Mouse (Mus musculus): ENCODE measurements around the gene Gm20388. TPM values are rescaled to one million over a fixed set of nuclear protein-coding genes. Genes with fewer than 3 reads are reported as not detected.

Gm20388 gene
- polyA plus RNA-seq, 1 experiment from 2014 or later = 2.5 TPM

DNA sequence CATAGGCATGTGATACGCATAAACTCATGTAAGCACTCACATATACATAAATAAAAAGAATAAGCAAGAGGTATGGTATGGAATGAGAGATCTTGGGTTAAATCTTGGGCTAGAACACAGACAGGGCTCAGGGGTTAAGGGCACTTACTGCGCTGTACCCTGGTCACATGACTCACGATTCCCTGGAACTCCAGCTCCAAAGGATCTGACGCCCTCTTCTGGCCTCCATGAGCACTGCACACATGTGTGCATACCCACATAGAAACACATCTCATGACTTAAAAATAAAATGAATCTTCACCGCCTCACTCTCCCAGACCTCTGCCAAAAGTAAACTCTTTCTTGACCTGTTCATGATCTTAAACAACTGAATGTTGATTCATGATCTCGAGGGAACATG is 1587.0 kb downstream of the Gm20388 start:
- Histone ChIP-seq H3K9me3 (replicated peaks) (no peaks in the 10 kb centered on the region), H3K36me3 (no peaks in the 10 kb centered on the region), H3K27me3 (ENCODE audit: low read depth, poor library complexity, severe bottlenecking) (peaks cover 25% of the 10 kb centered on the region), H3K27ac (peak overlapping the region; percentile 46; the same call in 1 of the 2 replicates), H3K4me3 (no peak overlapping the region), H3K4me1 (peaks cover 54% of the 10 kb centered on the region)
- DNase-seq (ENCODE audit: low spot score) = no peak
- WGBS = 91% methylated on average over 6 of the region's 6 CpGs

DNA sequence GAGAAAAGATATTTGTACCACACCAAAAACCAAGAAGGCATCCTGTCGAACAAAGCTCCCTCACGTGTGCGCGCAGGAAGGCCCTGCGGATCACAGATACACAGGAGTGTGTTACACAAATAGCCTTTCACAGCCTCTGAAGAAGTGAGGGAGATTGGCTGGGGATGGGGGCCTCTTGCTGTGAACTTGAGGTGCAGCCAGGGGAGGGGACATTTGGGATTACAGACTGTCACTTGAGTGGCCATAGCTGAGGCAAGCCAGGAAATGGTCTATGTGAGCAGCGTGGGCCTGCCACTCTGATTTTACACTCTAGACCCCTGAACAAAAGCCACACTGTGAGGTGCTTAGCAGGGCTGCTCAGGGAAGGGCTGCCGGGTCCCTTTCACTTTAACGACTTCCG is 1601.1 kb downstream of the Gm20388 start:
- Histone ChIP-seq H3K36me3 (no peaks in the 10 kb centered on the region), H3K27me3 (ENCODE audit: low read depth, poor library complexity, severe bottlenecking) (peaks cover 65% of the 10 kb centered on the region), H3K4me1 (peaks cover 22% of the 10 kb centered on the region), H3K9me3 (replicated peaks) (no peaks in the 10 kb centered on the region), H3K4me3 (no peak overlapping the region), H3K27ac (peak overlapping the region; percentile 70)
- WGBS = 60% methylated on average over 9 of the region's 9 CpGs
- no peak for DNase-seq (ENCODE audit: low spot score)

DNA sequence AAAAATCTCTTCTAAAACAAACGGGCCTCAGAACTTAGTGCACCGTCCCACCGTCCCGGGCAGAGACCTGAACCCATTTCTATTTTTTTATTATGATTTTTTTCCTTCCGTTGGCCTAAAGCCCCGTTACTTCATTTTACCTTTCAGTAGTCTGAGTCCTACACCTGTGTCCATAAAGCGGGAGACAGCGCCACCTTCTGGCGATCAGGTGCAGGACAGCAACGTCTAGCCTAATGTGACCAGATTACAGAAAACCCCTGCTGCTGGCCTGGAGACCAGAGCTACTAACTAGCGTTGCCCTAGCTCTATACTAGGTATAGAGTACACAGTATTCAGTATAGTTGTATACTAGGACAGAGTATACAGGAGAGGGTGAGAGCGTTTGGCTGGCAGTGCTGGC is 1602.8 kb downstream of the Gm20388 start:
- 12% methylated on average over 12 of the region's 12 CpGs for WGBS
- Histone ChIP-seq H3K27ac (no peak overlapping the region), H3K4me1 (peaks cover 18% of the 10 kb centered on the region), H3K4me3 (no peak overlapping the region), H3K27me3 (ENCODE audit: low read depth, poor library complexity, severe bottlenecking) (peaks cover 54% of the 10 kb centered on the region), H3K36me3 (no peaks in the 10 kb centered on the region), H3K9me3 (replicated peaks) (no peaks in the 10 kb centered on the region)
- peak; percentile 92 for DNase-seq (ENCODE audit: low spot score)

DNA sequence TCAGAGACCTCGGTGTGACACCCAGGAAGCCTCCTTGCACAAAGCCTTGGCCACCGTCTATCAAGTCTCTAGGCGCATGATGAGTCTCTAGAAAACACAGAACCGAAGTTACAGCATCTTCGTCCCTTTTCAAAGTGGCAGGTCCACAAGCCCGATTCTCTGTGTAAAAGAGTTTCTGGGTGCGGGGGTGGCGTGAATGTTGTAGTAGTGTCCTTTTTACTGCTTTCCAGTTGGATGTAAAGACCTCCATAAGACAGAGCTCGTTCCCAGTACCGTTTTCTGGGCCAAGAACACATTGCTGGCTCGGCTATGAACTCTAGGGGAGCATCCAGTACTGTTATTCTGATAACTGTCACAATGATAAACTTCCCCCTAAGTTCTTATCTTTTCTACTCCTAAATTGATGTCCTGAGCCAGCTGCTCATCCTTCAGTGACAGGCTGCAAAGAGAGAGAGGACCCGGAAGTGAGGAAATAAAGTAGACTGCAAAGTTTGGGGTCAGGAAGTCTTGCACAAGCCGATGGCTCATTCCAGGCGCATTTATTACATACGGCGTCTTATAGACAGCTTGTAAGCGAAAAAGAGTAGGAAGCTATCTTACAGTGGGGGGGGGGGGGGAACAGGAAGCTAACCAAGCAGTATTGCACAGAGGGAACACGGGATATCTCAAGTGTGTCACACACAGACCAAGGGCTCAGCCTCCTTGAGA is 1614.6 kb downstream of the Gm20388 start:
- no peak for DNase-seq (ENCODE audit: low spot score)
- Histone ChIP-seq H3K4me3 (no peak overlapping the region), H3K4me1 (peaks cover 8% of the 10 kb centered on the region), H3K27ac (no peak overlapping the region), H3K27me3 (ENCODE audit: low read depth, poor library complexity, severe bottlenecking) (peaks cover 20% of the 10 kb centered on the region), H3K36me3 (no peaks in the 10 kb centered on the region), H3K9me3 (replicated peaks) (no peaks in the 10 kb centered on the region)
- 81% methylated on average over 18 of the region's 18 CpGs for WGBS

DNA sequence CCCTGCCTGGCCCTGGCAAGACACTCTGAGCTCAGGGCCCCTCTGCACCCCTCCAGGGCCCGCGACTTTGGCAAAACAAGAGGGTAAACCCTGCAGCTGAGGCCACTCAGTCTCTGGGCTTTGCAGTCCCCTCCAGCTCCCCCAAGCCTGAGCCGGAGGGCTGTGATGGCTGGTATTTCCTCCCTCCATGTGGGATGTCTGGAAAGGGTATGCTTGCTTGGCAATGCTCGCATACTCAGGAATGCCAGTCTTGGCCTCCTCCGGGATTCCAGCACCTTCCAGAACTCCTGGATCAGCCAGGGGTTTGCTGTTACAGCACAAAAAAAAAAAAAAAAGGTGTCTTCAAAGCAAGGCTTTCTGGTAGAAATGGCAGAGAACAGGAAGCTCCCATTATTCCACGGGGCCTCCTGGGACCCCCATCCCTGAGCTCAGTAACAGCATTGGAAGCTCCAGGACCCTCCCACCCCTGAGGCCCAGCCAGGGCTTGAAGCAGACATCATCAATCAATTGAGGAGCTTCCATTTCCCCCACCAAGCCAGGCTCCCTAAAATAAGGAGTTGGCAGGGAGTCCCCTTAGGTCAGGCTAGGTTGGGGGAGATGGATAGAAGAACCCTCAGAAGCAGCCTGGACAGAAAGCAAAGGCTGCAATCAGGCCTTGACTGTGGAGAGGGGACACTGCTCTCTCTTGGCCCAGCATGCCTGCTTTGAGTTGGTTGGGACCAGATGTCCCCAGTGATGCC is 1616.3 kb downstream of the Gm20388 start:
- H3K4me1 ChIP-seq = peaks cover 8% of the 10 kb centered on the region
- WGBS = 66% methylated on average over 6 of the region's 6 CpGs
- H3K27me3 ChIP-seq (ENCODE audit: low read depth, poor library complexity, severe bottlenecking) = peaks cover 33% of the 10 kb centered on the region
- no peak overlapping the region for H3K4me3 ChIP-seq
- H3K9me3 ChIP-seq (replicated peaks) = no peaks in the 10 kb centered on the region
- no peak overlapping the region for H3K27ac ChIP-seq
- DNase-seq (ENCODE audit: low spot score) = no peak
- no peaks in the 10 kb centered on the region for H3K36me3 ChIP-seq

DNA sequence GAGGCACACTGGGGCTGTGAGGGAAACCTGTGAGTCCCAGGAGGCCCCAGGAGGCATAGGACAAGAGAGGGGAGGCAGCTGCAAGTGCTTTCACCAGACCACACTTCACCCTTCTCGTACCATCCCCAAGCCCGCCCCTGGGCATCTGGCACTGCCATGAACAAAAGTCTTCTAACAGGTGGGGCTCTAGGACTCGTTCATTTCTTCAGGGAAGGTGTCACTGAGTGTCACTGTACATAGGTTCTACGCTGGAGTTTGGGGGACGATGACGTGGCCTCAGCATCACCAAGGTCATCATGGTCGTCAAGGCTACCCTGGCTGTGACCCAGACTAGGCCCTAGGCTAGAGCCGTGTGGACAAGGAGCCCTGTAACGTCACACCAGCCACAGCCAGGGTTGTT is 1617.1 kb downstream of the Gm20388 start:
- no peak for DNase-seq (ENCODE audit: low spot score)
- no peak overlapping the region for H3K4me3 ChIP-seq
- H3K4me1 ChIP-seq = peaks cover 8% of the 10 kb centered on the region
- H3K27ac ChIP-seq = no peak overlapping the region
- 89% methylated on average over 9 of the region's 9 CpGs for WGBS
- H3K9me3 ChIP-seq (replicated peaks) = no peaks in the 10 kb centered on the region
- H3K27me3 ChIP-seq (ENCODE audit: low read depth, poor library complexity, severe bottlenecking) = peaks cover 33% of the 10 kb centered on the region
- no peaks in the 10 kb centered on the region for H3K36me3 ChIP-seq

DNA sequence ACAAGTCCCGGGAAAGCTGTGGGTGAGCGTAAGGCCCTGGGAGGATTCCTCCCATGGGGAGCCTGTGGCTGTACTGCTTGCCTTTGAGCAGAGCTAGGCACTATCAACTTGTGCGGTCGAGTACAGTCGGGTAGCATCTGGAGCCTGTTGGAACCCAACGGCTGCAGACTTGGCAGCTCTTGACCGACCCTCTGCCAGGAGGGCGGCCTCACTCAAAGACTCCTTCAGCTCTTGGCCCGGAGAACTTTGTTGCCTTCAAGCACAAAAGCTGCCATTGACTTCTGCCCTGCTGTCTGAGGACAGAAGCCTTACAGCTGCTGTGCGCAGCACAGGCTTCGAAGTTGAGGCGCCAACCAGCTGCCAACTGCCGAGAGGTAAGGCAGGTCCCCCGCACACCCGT is 1618.1 kb downstream of the Gm20388 start:
- H3K9me3 ChIP-seq (replicated peaks) = no peaks in the 10 kb centered on the region
- DNase-seq (ENCODE audit: low spot score) = no peak

DNA sequence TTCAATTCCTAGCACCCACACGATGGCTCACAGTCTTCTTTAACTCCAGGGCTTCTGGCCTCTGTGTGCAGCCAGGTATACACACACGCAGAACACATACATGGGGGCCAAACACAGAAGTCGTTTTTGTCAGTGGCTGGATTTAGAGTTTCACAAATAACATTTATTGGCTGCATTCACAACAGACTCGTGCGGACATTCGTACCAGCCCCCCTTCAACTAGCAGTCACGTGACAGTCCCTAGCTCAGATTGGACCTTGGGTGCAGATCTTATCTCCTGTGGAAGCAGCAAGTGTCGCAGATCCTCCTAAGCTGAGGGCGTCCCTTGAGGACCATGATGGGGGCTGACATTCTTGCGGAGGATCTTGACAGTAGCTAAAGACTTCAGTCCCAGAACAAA is 1620.0 kb downstream of the Gm20388 start:
- DNase-seq (ENCODE audit: low spot score) = no peak
- 82% methylated on average over 10 of the region's 10 CpGs for WGBS

More for the DNA sequence above, 1618.1 kb downstream of the Gm20388 start:
- Histone ChIP-seq H3K27me3 (ENCODE audit: low read depth, poor library complexity, severe bottlenecking) (peaks cover 32% of the 10 kb centered on the region), H3K4me1 (peaks cover 8% of the 10 kb centered on the region), H3K27ac (no peak overlapping the region), H3K4me3 (no peak overlapping the region), H3K36me3 (no peaks in the 10 kb centered on the region)
- WGBS = 90% methylated on average over 15 of the region's 15 CpGs

DNA sequence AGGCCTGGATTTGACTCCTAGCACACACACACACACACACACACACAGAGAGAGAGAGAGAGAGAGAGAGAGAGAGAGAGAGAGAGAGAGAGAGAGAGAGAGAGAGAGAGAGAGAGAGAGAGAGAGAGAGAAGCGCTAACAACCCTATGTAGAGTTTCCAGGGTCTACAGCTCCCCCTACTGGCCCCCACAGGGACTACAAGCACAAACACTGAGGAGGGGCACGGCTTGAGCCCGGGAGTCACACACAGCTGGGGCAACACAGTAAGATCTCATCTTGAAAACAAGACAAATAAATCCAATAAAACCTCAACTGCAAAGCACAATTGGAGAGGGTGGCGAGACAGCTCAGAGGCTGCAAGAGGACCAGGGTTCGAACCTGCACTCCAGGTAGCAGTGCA is 1621.7 kb downstream of the Gm20388 start:
- no peaks in the 10 kb centered on the region for H3K4me1 ChIP-seq
- H3K27me3 ChIP-seq (ENCODE audit: low read depth, poor library complexity, severe bottlenecking) = peaks cover 13% of the 10 kb centered on the region
- peak; percentile 79 for DNase-seq (ENCODE audit: low spot score)
- no peak overlapping the region for H3K4me3 ChIP-seq
- WGBS = 61% methylated on average over 5 of the region's 5 CpGs
- no peak overlapping the region for H3K27ac ChIP-seq
- no peaks in the 10 kb centered on the region for H3K9me3 ChIP-seq (replicated peaks)
- H3K36me3 ChIP-seq = no peaks in the 10 kb centered on the region

More for the DNA sequence above, 1620.0 kb downstream of the Gm20388 start:
- Histone ChIP-seq H3K36me3 (no peaks in the 10 kb centered on the region), H3K4me1 (peaks cover 8% of the 10 kb centered on the region), H3K27ac (no peak overlapping the region), H3K27me3 (ENCODE audit: low read depth, poor library complexity, severe bottlenecking) (peaks cover 24% of the 10 kb centered on the region), H3K4me3 (no peak overlapping the region), H3K9me3 (replicated peaks) (no peaks in the 10 kb centered on the region)

DNA sequence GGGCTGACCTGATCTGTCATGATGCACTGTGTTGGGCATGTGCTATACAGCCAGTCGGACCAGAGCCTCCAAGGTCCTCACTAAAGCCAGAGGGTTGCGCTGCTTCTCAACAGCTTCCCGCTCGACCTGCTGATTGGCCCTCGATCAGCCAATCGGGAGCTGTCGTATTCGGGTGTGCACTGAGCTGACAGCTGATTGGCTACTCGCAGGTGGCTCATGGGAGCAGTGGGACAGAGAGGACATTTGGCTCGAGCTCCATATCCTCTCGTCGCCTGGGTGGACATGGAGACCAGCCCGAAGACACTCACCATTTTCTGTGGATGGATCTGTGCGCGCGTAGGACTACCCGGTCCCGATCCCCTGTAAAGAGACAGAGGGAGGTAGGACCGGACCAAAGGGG is 1631.2 kb downstream of the Gm20388 start:
- Histone ChIP-seq H3K4me3 (no peak overlapping the region), H3K27ac (no peak overlapping the region), H3K36me3 (no peaks in the 10 kb centered on the region), H3K9me3 (replicated peaks) (no peaks in the 10 kb centered on the region; the same call in 1 of the 2 replicates), H3K4me1 (no peaks in the 10 kb centered on the region), H3K27me3 (ENCODE audit: low read depth, poor library complexity, severe bottlenecking) (peaks cover 23% of the 10 kb centered on the region; the same call in 1 of the 2 replicates)
- WGBS = 77% methylated on average over 19 of the region's 19 CpGs
- DNase-seq (ENCODE audit: low spot score) = no peak

DNA sequence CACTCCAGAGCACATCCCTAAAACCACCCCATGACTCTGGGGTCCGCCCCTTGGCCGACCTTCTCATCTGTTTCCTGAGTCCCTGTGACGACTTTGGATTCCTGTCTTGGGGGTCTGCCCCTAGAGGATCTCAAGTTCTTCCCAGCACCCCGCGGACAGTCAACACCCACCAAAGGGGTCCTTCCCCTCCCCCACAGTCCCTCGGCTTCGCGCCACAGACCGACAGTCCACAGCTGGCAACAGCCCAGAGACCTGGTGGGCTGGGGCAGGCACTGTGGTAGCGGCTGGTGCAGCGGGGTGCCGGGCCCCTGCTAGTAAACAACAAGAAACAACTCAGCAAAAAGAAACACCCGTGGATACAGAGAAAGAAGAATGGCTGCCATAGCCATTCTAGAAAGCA is 1632.3 kb downstream of the Gm20388 start:
- peaks cover 23% of the 10 kb centered on the region; the same call in 1 of the 2 replicates for H3K27me3 ChIP-seq (ENCODE audit: low read depth, poor library complexity, severe bottlenecking)
- no peaks in the 10 kb centered on the region; the same call in 1 of the 2 replicates for H3K9me3 ChIP-seq (replicated peaks)
- no peak for DNase-seq (ENCODE audit: low spot score)
- H3K36me3 ChIP-seq = no peaks in the 10 kb centered on the region
- WGBS = 73% methylated on average over 13 of the region's 13 CpGs
- H3K4me1 ChIP-seq = no peaks in the 10 kb centered on the region
- no peak overlapping the region for H3K27ac ChIP-seq
- H3K4me3 ChIP-seq = no peak overlapping the region

DNA sequence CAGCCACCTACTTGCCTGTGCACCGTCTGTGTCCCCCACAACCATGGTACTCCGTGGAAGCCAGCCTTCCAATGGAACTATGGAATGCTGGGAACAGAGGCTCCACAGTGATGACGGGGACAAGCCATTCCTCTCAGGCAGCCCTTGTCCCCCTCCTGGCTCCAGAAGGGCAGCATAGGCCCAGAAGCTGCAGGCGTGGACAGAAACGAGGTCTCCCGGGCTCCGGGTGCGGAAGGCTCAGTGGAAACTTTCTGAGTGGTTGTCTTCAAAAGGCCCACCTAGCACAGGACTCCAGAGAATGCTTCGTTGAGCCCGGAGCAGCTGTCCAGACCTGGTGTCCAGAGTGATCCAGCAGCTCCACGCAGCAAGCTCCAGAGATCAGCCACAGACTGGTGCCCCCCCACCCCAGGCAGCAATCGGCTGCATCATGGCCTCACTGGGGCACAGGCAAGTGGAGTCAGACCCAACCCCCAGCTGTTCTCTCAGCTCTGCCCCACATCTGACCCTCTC is 1633.7 kb downstream of the Gm20388 start, which contains the start of gene 1700018B08Rik:
1700018B08Rik (minus strand) TSS at position 45 of the 510 bp plus-strand sequence.
- peaks cover 19% of the 10 kb centered on the region; the same call in 1 of the 2 replicates for H3K27me3 ChIP-seq (ENCODE audit: low read depth, poor library complexity, severe bottlenecking)
- 0 out of 2 replicates have a peak, but pooled peaks cover under 1% of the 10 kb centered on the region for H3K36me3 ChIP-seq
- H3K9me3 ChIP-seq (replicated peaks) = no peaks in the 10 kb centered on the region; the same call in 1 of the 2 replicates
- WGBS = 89% methylated on average over 12 of the region's 12 CpGs
- no peak within 1 kb of the TSS for H3K27ac ChIP-seq
- no peak within 1 kb of the TSS for H3K4me3 ChIP-seq
- no peak for DNase-seq (ENCODE audit: low spot score)
- no peaks in the 10 kb centered on the region for H3K4me1 ChIP-seq

DNA sequence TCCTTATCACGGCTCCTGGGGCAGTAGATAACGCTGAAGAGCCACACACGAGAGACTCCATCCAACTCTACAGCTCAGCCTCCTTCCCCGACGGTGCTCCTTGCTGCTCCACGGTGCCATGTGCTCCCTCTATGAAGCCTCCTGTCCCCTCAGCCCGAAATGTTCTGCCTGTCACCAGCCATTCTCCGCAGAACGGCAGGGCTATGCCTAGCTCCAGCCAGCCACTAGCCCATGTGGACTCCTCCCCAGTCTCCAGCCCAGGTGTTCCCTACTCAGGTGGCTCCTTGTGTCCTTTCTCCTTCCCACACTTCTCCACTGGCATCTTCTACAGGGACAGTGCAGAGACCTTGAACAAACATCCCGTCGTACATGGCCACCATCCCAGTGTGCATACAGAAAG is 1634.3 kb downstream of the Gm20388 start:
- Histone ChIP-seq H3K27me3 (ENCODE audit: low read depth, poor library complexity, severe bottlenecking) (peaks cover 13% of the 10 kb centered on the region; the same call in 1 of the 2 replicates), H3K36me3 (peaks cover 7% of the 10 kb centered on the region), H3K9me3 (replicated peaks) (no peaks in the 10 kb centered on the region; the same call in 1 of the 2 replicates), H3K4me1 (no peaks in the 10 kb centered on the region), H3K4me3 (no peak overlapping the region), H3K27ac (no peak overlapping the region)
- DNase-seq (ENCODE audit: low spot score) = no peak
- 78% methylated on average over 11 of the region's 11 CpGs for WGBS
